Mouse (Mus musculus) limb, embryonic 13.5 days (tissue): Measurements from ENCODE around the gene AI837181. TPM values are rescaled to one million over a fixed set of nuclear protein-coding genes. Genes with fewer than 3 reads are reported as not detected.

Source experiments
- polyA plus RNA-seq: library from polyadenylated mRNA; unstranded; fragments of >200 nt; fragmentation: Nextera tagmentation; extraction: Ambion mirVana; gene quantifications from 2 replicates; pipeline ENCODE4 v1.2.1, GENCODE M21; 2015

AI837181 gene
- polyA plus RNA-seq, 1 experiment from 2014 or later: 77.9 TPM

Other genes with a start within 250 kb of the AI837181 start
- gene Pacs1, start 152.0 kb upstream of the AI837181 start, polyA plus RNA-seq: 26.7 and 28.9 TPM in 2 replicates
- gene Sf3b2, start 129.7 kb upstream of the AI837181 start, polyA plus RNA-seq: 393 and 399 TPM in 2 replicates
- gene Gal3st3, start 126.8 kb upstream of the AI837181 start, polyA plus RNA-seq: 9.3 and 9.7 TPM in 2 replicates
- not detected in 2 replicates for gene Catsper1, start 89.4 kb upstream of the AI837181 start, polyA plus RNA-seq
- 1.2 and 1.9 TPM in 2 replicates for gene Cst6, start 75.6 kb upstream of the AI837181 start, polyA plus RNA-seq
- 54.9 and 62.3 TPM in 2 replicates for gene Eif1ad, start 58.4 kb upstream of the AI837181 start, polyA plus RNA-seq
- gene Banf1, start 58.0 kb upstream of the AI837181 start, polyA plus RNA-seq: 442 and 445 TPM in 2 replicates
- gene Sart1, start 36.4 kb upstream of the AI837181 start, polyA plus RNA-seq: 81.8 and 84.8 TPM in 2 replicates
- gene Tsga10ip, start 22.6 kb upstream of the AI837181 start, polyA plus RNA-seq: 0.15 and 0.31 TPM in 2 replicates
- 301 and 336 TPM in 2 replicates for gene Drap1, start 165 bp upstream of the AI837181 start, polyA plus RNA-seq
- gene Fosl1, start 22.4 kb downstream of the AI837181 start, polyA plus RNA-seq: not detected in 2 replicates
- 6.2 and 7.0 TPM in 2 replicates for gene Ccdc85b, start 32.8 kb downstream of the AI837181 start, polyA plus RNA-seq
- 129 and 131 TPM in 2 replicates for gene Fibp, start 35.5 kb downstream of the AI837181 start, polyA plus RNA-seq
- 1.7 and 2.3 TPM in 2 replicates for gene Ctsw, start 43.4 kb downstream of the AI837181 start, polyA plus RNA-seq
- 209 and 216 TPM in 2 replicates for gene Efemp2, start 48.8 kb downstream of the AI837181 start, polyA plus RNA-seq
- gene Mus81, start 63.3 kb downstream of the AI837181 start, polyA plus RNA-seq: 40.5 and 42.8 TPM in 2 replicates
- gene Cfl1, start 65.3 kb downstream of the AI837181 start, polyA plus RNA-seq: 2,537 and 2,628 TPM in 2 replicates
- gene 1700020D05Rik, start 78.6 kb downstream of the AI837181 start, polyA plus RNA-seq: not detected in 2 replicates
- gene Snx32, start 85.4 kb downstream of the AI837181 start, polyA plus RNA-seq: 12.1 and 13.4 TPM in 2 replicates
- gene Ovol1, start 135.5 kb downstream of the AI837181 start, polyA plus RNA-seq: 1.7 and 3.0 TPM in 2 replicates
- 2.3 and 2.7 TPM in 2 replicates for gene Ap5b1, start 142.9 kb downstream of the AI837181 start, polyA plus RNA-seq
- gene Rnaseh2c, start 176.7 kb downstream of the AI837181 start, polyA plus RNA-seq: 143 and 144 TPM in 2 replicates
- gene Kat5, start 185.1 kb downstream of the AI837181 start, polyA plus RNA-seq: 61.5 and 62.7 TPM in 2 replicates
- gene Rela, start 212.3 kb downstream of the AI837181 start, polyA plus RNA-seq: 47.6 and 48.5 TPM in 2 replicates
- gene Sipa1, start 238.6 kb downstream of the AI837181 start, polyA plus RNA-seq: 25.2 and 27.8 TPM in 2 replicates